Mouse (Mus musculus) C2C12 (cell line): Measurements from ENCODE around the gene Gdf7.

Experiments
- CEBPB ChIP-seq: IDR thresholded peaks from one replicate; pipeline ENCODE4 v1.6.1; 2011; ENCODE audit warnings: low read depth, mild to moderate bottlenecking, control low read depth, moderate library complexity
- CTCF ChIP-seq: IDR thresholded peaks from one replicate; pipeline ENCODE4 v1.5.1; 2011; ENCODE audit not compliant: control insufficient read depth, insufficient read depth, insufficient read length
- MAX ChIP-seq: IDR thresholded peaks from one replicate; pipeline ENCODE4 v1.6.1; 2011; ENCODE audit warnings: mild to moderate bottlenecking, control low read depth
- MYOG ChIP-seq: IDR thresholded peaks from one replicate; pipeline ENCODE4 v1.6.1; 2011; ENCODE audit not compliant: control insufficient read depth, insufficient read length; ENCODE audit errors: extremely low read depth

- no peak for TF ChIP-seq MAX
- no peak for TF ChIP-seq CTCF
- TF ChIP-seq CEBPB, result no peak
- TF ChIP-seq MYOG, result no peak
These were observed 12.0 kb upstream of the Gdf7 start for GRCm38 (mm10) chr12:8313773-8314172.
